Mouse (Mus musculus) bone marrow, adult 2 months (tissue): ENCODE data around the gene Gm47289.

ENCODE experiments used
- CTCF ChIP-seq: fragments of 200-500 bp; IDR thresholded peaks from 2 replicates; pipeline ENCODE4 v1.5.1; 2011; ENCODE audit warnings: low read length, control low read depth; ENCODE audit not compliant: control insufficient read depth, insufficient read depth
- POLR2A ChIP-seq: fragments of 200-500 bp; IDR thresholded peaks from 2 replicates; pipeline ENCODE4 v1.6.1; 2011; ENCODE audit warnings: low read depth, mild to moderate bottlenecking, control low read depth, low read length, borderline replicate concordance; ENCODE audit not compliant: control insufficient read depth

DNA sequence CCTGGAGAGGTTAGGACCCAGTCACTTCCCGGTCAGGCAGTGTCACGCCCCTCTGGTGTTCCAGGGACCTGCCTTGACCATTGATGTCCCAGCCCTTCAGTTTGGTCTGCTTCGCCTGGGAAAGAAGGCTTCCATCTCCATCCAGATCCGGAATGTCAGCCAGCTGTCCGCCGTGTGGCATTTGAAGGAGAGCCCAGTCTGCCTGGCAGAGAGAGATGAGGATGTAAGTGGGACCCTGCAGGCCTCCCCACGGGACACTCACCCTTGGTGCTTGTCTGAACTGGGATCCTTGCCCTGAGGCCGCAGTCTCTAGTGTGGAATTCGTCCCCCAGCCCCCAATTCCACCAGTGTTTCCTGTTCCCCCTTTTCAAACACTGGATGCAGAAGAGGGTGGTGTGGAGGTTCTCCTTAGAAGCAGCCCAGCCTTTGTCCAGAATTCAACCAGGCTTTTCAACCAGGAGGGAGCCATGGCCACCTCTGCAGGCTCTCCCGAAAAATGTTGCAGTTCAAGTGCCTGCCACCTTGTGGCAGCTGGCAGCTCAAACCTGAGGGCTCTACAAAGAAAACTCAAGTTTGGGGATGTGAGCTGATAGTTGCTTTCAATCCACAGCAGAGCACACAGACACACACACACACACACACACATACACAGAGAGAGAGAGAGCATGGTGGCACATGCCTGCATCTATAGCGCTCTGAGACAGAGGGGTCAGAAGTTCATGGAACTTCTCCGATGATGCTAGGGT lies 30.4 kb upstream of the Gm47289 start:
- TF ChIP-seq CTCF (no peak), POLR2A (no peak)
